Mouse (Mus musculus) left cerebral cortex, adult 8-10 months (tissue): ENCODE data around the gene Sgcb. TPM values are rescaled to one million over a fixed set of nuclear protein-coding genes. Genes with fewer than 3 reads are reported as not detected.

Source experiments
- DNase-seq, 2 experiments: peaks; one replicate each; pipeline ENCODE4 v3.0.0; 2022; ENCODE audit warnings: low spot score in 2 of 2
- total RNA-seq, 4 experiments: library from RNA; stranded (reverse); gene quantifications; 2 replicates each; pipeline ENCODE4 v1.2.4; 2022

Gene Sgcb
- total RNA-seq, 4 experiments from 2014 or later: 41.5 to 51.6 (median 44.8) TPM

DNA sequence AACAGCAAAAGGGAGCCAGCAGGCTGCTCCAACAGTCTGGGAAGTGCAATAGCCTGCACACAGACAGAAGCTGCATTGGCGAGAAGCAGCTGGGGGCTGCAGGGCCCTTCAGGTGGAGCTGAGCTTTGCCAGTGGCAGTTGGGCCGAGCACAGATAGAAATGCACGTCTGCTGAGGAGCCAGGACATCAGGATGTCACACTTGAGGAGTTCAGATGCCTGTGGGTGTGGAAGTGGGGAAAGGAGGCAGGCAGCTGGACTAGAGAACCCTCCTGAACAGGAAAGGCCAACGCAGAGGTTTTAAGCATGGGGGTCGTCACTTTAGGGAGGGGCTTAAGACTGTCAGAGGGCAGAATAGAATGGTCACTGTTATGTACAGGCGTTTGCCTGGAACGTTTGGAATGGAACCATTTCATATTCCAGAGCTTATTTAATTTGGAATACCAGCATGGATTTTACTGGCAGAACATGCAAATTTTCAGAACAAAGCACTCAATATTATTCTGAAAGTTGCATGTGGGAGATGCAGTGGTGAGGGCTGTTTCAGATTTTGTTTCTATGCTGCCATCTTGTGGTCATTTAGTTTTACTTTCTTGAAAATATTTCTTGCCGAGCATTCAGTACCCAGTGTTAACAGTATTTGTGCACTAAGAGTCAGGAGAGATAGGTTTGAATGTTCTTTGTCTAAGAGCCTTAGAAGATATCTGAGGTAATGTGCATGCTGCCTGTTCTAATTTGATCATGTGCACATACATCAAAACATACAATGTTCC lies 10.1 kb downstream of the Sgcb start:
- DNase-seq: no peak

GRCm38 (mm10) chr5:73633141-73633540 lies 14.4 kb downstream of the Sgcb start:
- peak; percentile 46 to 87 for DNase-seq

GRCm38 (mm10) chr5:73632291-73632690 lies 15.3 kb downstream of the Sgcb start, which contains the start of gene Lrrc66:
Gene Lrrc66, minus strand, starts transcription at chr5:73632526.
- no peak for DNase-seq

- no peak for DNase-seq
Observed at GRCm38 (mm10) chr5:73631001-73631558, 16.5 kb downstream of the Sgcb start.

- DNase-seq: no peak
Observed at GRCm38 (mm10) chr5:73630141-73630540, 17.4 kb downstream of the Sgcb start.

DNA sequence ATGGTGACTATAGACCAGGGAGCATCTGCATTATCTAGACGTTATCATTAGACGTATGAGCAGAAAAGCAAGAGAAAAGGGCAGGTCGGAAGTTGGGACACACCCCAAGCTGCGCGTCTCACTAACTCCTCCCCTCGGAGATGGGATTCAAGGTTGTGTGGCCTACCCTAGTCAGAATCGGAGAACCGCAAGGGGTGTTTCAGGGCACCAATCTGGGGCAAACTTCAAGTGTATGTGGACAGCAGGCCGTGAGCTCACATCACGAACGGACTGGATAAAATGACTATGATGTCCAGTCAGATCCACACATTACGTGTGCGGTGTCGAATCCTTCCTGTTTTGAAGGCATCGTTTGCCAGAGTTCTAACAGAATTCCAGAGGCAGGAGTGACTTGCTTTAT lies 19.6 kb downstream of the Sgcb start:
- no peak for DNase-seq

DNA sequence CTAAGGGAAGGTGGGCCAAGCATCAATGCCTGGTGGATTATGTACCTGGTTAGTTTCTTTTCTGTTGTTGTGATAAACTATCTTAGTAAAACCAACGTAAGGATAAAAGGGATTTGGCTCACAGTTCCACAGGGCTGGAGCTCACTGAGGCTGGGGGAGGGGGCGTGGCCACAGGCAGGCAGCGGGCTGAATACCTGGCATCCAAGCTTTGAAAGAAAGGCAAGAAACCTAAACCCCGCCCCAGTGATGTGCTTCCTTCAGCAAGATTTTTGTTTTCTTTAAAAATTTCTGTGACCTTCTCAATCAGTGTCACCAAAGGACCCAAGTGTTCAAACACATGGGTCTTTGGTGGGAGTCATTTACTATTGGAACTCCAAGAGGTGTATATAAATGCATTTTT lies 20.0 kb downstream of the Sgcb start:
- no peak for DNase-seq

DNA sequence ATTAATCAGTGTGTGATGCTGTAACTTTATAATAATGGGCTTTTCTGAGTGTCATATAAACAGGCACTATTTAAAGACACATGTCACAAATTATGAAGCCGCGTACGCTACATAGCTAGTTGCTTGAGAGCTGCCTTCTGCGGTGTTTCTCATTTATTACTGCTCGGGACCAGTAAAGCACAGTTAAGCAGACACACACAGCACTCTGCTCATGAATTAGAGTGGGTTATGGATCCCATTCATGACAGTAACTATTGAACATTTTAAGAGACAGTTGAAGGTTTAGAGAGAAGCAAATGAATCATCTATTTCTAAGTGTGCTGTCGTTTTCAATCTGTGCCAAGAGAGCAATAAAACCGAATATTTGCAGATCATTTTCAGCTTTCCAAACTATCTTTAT lies 20.7 kb downstream of the Sgcb start:
- no peak for DNase-seq

- DNase-seq: no peak
Observed at GRCm38 (mm10) chr5:73625505-73625904, 22.1 kb downstream of the Sgcb start.

DNA sequence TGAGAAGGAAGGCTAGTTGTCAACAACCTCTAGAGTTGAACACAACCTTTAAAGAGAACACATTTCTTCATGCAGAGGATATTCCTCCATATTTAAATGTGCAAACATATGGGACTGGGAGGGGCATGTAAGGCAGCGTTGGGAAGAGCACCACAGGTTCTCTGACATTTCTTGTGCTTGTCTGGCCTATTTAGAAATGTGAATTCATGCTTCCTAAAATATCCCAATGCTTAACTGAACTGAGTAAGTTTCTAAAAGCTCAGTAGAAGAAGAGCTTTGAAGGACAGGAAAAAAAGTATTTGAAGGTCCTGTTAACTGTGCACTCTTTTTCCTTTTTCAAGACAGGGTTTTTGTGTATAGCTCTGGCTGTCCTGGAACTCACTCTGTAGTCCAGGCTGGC lies 28.6 kb downstream of the Sgcb start:
- DNase-seq: no peak

- no peak for DNase-seq
Observed at GRCm38 (mm10) chr5:73615211-73615610, 32.4 kb downstream of the Sgcb start.

GRCm38 (mm10) chr5:73613296-73613695 lies 34.3 kb downstream of the Sgcb start:
- no peak for DNase-seq

GRCm38 (mm10) chr5:73611071-73611470 lies 36.5 kb downstream of the Sgcb start:
- DNase-seq: no peak

- DNase-seq: no peak
Observed at GRCm38 (mm10) chr5:73604964-73605363, 42.6 kb downstream of the Sgcb start.

- no peak for DNase-seq
Observed at GRCm38 (mm10) chr5:73604542-73604941, 43.0 kb downstream of the Sgcb start.

- DNase-seq: no peak
Observed at GRCm38 (mm10) chr5:73602865-73603264, 44.7 kb downstream of the Sgcb start.

GRCm38 (mm10) chr5:73601361-73601763 lies 46.2 kb downstream of the Sgcb start:
- no peak for DNase-seq

GRCm38 (mm10) chr5:73599991-73600390 lies 47.6 kb downstream of the Sgcb start:
- no peak for DNase-seq

DNA sequence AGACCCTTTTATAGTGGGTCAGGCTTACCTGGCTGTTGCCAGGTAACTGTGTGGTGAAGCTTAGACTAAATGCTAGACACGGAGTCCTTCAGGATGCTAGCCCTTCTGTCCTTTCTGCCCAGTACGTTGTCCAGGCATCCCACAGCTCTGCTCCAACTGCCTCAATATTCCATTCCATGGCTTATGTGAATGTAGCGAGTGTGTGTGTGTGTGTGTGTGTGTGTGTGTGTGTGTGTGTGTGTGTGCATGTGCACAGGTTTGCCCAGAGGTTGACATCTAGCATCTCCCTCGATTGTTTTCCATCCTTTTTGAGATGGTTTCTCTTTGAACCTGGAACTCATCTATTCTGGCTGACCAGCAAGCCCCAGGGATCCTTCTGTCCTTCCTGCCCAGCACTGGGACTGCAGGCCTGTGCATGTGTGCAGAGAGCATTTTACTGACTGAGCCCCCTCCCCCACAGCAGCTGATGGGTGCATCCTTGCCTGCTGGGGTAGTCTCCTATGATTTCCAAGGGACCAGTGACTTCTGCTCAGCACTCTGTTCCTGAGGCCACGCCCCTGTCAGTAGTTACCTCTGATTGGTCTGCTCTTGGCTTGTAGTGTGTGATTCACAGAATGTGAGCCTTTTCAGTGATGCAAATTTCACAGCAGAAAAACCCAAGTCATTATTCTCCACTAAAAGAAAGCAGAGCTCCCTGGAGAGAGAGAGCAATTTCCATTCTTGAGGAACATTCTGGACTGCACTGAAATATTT lies 48.5 kb downstream of the Sgcb start:
- no peak for DNase-seq

- DNase-seq: no peak
Observed at GRCm38 (mm10) chr5:73587119-73587518, 60.5 kb downstream of the Sgcb start.

DNA sequence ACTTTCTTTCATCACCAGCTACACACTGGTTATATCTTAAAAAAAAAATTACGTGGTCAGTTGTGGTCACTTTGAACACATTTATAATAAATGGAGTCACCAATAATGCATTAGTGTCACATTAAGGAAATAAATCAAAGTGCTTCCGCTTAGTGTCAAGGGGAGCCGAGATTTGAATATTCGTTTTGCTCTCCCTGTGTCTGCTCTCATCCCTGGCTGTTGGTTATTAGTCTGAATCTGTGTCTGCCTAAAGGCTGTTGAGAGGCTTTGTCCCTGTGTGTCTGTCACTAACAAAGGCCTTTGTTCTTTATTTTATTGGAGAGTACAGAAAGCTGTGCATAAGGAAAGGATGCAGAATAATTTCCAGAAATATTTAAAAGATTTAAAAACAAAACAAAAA lies 61.0 kb downstream of the Sgcb start:
- no peak for DNase-seq
